Mouse (Mus musculus) kidney, adult 9 months (tissue): ENCODE measurements at regions not wholly inside any gene's neighbourhood (a gene's known extent, or its start where the extent isn't known, plus 50 kb on each side); places are given as distances from the start of the nearest gene placed in this dataset.

Experiments
- DNase-seq: peaks from one replicate; pipeline ENCODE4 v3.0.0; 2022

DNA sequence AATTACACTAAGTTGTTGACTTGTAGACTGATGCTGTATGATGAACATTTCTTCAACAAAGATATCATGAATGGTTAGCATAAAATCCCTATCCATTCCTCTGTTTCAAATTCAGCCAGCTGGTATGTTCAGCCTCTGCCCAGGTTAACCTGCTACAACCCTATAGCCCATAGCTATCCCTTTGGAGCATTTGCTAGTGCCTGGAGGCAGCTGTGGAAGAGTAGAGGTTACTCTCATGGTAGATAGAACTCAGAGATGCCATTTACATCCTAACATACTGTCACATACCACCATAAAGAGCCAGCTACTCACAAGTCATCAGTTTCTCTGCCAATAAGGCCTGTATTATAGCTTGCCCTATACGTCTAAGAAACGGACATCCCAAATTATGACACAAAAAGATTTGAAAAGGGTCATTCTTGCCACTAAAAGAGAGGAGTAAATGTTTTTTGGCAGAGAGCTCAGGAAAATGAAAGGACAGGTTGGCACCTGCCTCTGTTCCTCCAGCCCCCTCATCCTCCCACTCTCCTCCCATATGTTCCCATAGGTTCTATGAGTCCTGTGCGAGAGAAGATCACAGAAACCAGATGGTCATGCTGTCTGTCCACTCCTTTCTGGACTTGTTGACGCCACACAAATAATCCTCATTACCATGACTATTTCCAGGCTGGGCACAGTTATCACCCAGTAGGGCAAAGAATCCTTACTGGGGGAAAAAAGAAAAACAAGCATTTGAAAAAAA is 156.5 kb upstream of the Ngly1 start:
- DNase-seq, result no peak

DNA sequence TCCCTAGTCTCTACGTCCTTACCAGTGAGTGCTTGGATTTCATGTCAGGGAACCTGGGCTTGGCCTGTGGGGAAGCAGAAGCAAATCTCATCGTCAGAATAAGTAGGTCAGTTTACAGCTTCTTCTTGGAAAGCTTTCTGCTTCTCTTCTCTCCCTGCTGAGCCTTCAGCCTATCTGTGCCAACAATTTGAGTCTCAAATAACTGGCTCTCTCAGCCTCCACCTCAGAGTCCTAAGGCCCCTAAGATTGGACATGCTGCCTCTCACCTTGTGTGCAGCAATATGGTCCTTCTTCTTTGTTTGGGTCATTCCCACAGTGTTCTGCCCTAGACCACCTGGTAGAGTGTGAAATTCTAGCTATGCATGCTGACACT is 156.0 kb upstream of the Ngly1 start:
- no peak for DNase-seq

DNA sequence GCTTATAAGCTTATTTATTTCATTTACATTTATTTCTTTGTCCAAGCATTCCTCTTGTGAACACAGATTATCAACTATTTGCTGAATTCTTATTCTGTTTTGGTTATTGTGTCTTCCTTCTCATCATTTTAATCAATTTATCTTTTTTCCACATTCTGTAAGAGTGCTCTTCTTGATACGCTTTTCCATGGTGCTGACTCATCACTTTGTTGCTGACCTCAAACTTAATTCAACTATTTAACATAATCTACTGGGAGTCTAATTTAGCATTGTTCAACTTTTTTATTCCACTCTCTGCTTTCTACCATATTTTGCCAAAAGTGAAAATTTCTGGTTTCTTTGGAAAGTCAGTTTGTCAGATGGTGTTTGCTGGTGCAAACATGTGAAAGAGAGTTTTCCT is 139.7 kb upstream of the Ngly1 start:
- no peak for DNase-seq

DNA sequence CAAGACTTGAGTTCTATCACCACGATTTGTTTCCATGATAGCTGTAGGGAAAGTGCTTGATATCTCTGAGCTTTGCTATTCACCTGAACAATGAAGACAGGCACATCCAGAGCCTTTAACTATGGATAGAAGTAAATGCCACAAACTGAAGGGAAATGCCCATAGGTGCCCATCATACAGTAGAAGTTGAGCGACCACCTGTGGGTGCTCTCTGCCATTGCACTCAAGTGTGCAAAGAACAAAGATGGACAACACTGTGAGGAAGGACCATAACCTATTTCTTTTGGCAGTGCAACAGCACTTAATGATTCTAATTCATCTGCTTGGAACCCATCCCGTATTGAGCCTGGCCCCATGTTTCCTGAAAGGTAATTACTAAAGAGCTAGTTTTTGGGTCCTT is 116.4 kb upstream of the Ngly1 start:
- DNase-seq, result no peak

DNA sequence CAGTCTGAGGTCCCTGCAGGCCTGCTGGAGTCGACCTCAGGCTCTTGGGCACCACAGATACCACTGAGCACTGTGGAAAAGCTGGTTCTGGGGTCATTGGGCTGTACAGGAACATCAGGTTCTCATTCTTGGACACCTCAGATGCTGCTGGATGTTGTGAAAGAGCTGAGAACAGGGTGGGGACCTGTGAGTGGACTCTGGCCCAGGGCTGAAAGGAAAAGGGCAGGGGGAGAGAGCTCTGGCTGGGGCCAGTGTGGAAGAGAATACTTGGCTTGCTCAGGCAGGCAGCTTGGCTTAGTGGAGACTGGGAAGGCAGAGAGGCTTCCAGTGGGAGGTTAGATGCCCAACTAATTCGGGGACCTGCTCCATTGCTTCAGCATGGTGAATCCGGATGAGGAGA is 115.7 kb upstream of the Ngly1 start:
- DNase-seq, result no peak

DNA sequence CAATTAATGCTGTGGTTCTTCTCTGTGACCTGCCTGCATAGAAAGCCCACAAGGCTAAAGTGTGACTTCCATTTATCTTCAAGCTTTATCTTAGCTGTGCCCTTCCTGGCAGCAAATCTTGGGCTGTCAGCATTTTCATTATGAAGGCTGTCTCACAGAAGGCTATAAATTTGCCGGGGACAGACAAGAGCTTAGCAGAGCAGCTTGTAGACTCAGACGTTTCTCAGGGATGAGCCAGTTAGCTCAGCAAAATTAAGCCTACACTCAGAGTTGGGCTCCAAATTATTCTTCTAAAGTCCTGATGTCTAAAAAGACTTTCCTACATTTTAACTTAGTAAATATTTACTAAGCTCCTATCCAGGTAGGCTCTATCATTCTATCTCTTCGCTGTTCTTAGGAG is 112.9 kb upstream of the Ngly1 start:
- DNase-seq, result no peak

- no peak for DNase-seq
Measured at GRCm38 (mm10) chr14:16144299-16144698, 104.8 kb upstream of the Ngly1 start.

DNA sequence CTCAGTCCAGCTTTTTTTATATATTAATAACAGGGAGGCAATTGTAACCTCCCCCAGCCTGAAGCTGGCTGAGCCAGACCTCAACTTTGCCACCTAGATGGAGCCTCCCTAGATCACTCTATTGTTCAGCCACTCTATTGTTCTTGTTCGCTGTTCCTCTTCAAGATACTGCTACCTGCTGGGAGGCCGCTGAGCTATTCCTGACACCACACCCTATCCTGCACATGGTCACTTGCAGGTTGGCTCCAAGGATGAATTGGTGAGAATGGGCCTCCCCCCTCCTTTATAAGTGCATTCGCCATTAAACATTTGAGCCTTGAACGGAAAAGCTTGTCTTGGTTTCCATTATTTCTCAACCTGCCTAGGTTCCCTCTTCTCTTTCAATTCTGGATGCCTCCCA is 102.3 kb upstream of the Ngly1 start:
- DNase-seq, result no peak

GRCm38 (mm10) chr14:16151815-16152214 is 97.3 kb upstream of the Ngly1 start:
- DNase-seq, result no peak

DNA sequence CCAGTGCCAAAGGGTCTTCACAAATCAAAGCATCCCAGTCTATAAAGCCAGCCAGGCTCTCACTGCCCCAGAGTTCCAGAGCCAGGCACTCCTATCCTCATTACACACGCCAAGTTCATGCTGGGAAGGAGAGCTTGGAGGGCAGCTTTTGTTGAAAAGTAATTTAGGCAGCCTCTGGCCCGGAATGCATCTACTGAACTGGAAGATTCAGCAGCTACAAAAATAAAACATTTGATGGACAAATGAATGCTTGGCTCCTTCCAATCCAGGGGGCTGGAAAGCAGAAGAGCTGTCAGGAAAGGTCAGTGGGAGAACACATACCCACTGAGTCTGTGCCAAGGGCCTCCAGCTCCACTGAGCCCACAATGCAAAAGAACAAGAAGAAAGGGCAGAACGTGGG is 96.4 kb upstream of the Ngly1 start:
- DNase-seq, result no peak

- no peak for DNase-seq
Measured at GRCm38 (mm10) chr14:16155106-16155505, 94.0 kb upstream of the Ngly1 start.

DNA sequence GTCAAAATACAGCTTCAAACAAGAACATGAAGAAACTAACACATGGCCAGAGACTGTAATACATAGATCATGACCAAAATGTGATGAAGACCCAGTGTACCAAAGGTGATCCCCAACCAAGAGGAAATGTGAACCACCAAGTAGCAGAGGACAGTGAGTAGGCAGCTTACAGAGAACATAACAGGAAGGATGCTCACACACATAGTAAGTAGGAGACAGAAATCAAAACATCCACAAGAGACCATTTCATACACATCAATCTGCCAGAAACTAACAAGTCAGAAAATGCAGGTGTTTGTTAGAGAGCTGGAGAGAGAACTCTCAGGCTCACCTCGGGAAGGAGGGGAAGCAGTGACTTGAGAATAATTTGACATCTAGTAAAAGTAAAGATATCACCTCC is 78.9 kb upstream of the Ngly1 start:
- no peak for DNase-seq

- DNase-seq, result no peak
Measured at GRCm38 (mm10) chr14:16172261-16172660, 76.8 kb upstream of the Ngly1 start.

GRCm38 (mm10) chr14:16173292-16173691 is 75.8 kb upstream of the Ngly1 start:
- no peak for DNase-seq

- DNase-seq, result no peak
Measured at GRCm38 (mm10) chr14:16178227-16178626, 70.9 kb upstream of the Ngly1 start.

GRCm38 (mm10) chr14:16181822-16182221 is 67.3 kb upstream of the Ngly1 start:
- DNase-seq, result no peak

GRCm38 (mm10) chr14:16185246-16185645 is 63.8 kb upstream of the Ngly1 start:
- no peak for DNase-seq
